Mouse (Mus musculus) layer of hippocampus, postnatal 14 days (tissue): ENCODE measurements around the gene Cldn14. TPM values are rescaled to one million over a fixed set of nuclear protein-coding genes. Genes with fewer than 3 reads are reported as not detected.
"Not testable (repeated sequence)": the region's sequence is repeated elsewhere in the genome, so short reads cannot be mapped to it uniquely, and the experiment has no call there.

ENCODE experiments used
- DNase-seq, 2 experiments: peaks; one replicate each; pipeline ENCODE4 v3.0.0; 2021 to 2022; ENCODE audit warnings: low spot score in 2 of 2, mixed read lengths in 1 of 2
- total RNA-seq, 2 experiments: library from RNA; stranded (reverse); gene quantifications; 2 replicates each; pipeline ENCODE4 v1.2.3; 2021

The Cldn14 gene
- total RNA-seq, 2 experiments from 2014 or later = 3.1 to 3.8 TPM

- no peak for DNase-seq
These were observed 1.5 kb upstream of the Cldn14 start for GRCm38 (mm10) chr16:94010156-94010555.

GRCm38 (mm10) chr16:94009356-94009755 is 719 bp upstream of the Cldn14 start:
- DNase-seq = no peak

DNA sequence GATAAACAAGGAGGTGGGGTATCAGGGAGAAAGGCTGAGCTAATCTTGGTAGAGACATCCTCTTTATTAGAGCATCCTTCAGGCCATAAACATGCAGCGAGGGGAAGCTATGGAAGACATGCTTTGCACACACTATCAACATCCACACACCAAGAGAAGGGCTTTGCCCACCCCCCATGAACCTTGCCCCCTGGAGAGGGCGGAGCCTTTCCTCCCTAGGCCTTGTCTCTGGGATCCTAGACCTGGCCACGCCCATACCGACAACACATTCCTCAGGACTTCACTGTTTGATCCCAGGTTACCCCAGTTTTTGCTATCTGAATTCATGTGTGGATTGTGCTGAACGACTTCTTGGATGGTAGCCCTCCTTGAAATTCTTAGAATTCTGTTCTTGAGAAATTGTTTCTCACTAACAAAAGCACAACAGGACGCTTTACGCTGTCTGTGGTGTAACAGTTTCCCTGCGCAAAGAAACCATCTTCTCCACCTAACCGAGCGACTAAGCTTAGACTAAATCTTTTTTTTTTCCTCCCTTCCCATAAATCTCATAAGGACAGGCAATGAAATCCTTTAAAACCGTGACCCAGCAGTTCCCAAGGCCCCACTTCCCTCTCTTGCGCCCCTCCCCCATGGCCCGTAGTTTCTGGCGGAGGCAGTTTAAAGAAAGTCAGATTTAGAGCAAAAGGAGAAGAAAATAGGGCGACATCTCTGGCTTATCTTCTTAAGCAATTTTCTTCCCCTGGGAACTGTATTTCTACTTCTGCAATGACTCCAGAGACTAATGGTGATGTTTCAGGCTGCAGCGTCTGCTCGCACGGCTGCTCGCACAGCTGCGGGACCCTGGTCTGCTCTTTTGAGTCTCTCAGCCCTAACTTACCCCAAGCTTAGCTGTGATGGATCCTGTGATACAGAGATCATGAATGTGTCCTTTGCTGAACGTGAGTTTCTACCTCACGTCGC is 1.7 kb downstream of the Cldn14 start:
- DNase-seq = no peak

- no peak for DNase-seq
These were observed 5.2 kb downstream of the Cldn14 start for GRCm38 (mm10) chr16:94003478-94003877.

- DNase-seq = no peak
These were observed 7.3 kb downstream of the Cldn14 start for GRCm38 (mm10) chr16:94001366-94001765.

DNA sequence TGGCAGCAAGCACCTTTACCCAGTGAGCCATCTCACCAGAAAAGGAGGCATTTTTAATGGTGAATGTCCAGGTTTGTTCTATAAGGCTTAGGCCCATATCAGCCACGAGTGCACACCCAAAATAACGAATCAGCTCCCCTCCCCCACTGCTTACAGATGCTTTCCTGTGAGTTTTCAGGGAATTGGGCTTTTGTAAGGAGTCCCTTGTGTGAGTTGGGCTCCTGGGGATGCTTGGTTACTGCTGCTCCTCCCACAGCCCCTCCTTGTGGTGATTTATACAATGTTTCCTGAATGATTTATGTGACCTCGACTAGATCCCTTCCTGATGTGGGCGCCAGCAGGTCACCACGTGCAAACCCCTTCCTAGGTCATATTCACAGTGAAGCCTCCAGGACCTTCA is 9.7 kb downstream of the Cldn14 start:
- no peak for DNase-seq

GRCm38 (mm10) chr16:93983576-93983975 is 25.1 kb downstream of the Cldn14 start:
- DNase-seq = peak in 1 of 2 experiments; percentile 37

DNA sequence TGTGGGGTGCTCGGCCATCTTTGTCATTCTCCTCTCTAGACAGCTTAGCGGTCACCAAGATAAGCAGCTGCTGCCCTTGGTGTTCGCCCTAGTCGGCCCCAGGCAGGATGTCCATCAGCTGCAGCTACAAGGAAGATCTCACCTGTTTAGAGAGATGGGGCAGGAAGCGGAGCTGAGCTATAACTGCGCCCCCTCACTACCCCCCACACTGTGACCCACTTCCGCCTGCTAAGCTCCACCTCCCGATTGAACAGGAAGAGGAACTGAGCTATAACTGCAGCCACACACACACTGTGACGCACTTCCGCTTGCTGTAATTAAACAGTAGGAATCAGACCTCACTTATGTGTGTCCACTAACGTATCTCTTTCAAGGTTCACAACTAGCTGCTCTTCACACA is 26.3 kb downstream of the Cldn14 start:
- DNase-seq = no peak

GRCm38 (mm10) chr16:93981190-93981841 is 27.3 kb downstream of the Cldn14 start:
- no peak for DNase-seq

GRCm38 (mm10) chr16:93980338-93980737 is 28.3 kb downstream of the Cldn14 start:
- DNase-seq = not testable (repeated sequence)

DNA sequence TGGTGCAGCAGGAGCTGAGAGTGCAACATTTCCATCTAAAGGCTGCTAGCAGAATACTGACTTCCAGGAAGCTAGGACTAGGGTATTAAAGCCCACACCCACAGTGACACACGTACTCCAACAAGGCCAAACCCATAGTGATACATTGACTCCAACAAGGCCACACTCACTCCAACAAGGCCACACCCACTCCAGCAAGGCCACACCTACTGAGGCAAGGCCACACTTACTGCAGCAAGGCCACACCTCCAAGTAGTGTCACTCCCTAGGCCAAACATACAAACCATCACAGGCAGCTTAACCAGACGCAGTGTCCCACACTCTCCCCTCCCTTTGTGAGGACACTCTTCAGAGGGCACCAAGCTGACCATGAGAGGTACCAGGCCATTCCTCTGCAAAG is 29.3 kb downstream of the Cldn14 start:
- no peak for DNase-seq

DNA sequence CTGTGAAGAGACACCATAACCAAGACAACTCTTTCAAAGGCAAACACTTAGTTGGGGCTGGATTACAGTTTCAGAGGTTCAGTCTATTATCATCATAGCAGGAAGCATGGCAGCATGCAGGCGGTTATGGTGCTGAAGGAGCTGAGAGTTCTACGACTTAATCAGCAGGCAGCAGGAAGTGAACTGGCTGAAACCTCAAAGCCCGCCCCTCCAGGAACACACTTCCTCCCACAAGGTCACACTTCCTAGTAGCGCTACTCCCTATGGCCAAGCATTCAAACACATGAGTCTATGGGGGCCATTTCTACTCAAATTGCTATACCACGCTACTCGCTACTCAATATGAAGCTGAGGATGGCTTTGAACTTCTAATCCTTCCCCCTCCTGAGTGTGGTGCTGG is 31.1 kb downstream of the Cldn14 start:
- no peak for DNase-seq

DNA sequence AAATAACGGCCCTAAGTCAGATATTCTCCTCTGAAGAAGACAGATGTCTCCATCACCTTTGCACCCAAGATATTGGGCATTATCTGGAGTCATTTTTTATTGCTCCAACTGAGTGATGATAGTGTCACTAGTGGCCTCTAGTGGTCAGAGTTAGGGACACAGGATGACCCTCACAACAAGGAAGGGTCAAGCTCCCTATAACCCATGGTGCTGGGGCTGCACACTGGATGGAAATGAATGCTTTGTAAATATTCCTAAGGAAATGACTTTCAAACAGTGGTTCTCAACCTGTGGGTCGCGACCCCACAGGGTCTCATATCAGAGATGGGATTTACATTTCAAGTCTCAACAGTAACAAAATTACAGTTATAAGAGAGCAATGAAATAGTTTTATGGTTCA is 31.7 kb downstream of the Cldn14 start:
- no peak for DNase-seq

DNA sequence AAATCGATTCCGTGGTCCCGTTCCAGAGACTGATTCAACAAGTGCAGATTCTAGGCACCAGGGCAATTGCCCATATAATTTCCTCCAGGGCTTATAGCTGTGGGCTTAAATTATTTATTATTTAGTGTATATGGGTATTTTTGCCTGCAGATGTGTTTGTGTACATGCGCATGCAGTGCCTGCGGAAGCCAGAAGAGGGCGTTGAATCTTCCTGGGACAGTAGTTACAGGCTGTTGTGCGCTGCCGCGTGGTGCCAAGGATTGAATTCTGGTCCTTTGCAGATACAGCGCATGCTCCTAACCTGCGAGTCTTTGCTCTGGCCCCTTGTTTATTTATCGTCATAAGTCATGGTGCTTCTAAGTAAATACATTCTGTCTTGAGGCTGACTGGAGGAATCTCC is 33.2 kb downstream of the Cldn14 start:
- DNase-seq = no peak

- DNase-seq = no peak
These were observed 34.4 kb downstream of the Cldn14 start for GRCm38 (mm10) chr16:93974278-93974677.

DNA sequence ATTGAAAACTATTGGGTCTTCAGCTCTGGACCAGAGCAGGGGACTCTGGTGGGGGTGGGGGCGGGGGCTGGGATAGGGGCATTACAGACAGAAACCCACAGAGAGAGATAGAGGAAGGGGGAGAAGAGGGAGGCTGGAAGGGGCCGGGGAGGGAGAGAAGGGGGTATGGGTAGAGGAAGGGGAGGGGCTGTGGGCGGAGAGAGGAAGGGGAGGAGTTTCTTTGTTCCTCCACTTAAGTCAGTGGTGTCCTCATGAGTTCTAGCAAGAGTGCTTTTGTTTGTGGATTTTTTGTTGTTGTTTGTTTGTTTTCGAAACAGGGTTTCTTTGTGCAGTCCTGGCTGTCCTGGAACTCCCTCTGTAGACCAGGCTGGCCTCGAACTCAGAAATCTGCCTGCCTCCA is 35.1 kb downstream of the Cldn14 start:
- no peak for DNase-seq

DNA sequence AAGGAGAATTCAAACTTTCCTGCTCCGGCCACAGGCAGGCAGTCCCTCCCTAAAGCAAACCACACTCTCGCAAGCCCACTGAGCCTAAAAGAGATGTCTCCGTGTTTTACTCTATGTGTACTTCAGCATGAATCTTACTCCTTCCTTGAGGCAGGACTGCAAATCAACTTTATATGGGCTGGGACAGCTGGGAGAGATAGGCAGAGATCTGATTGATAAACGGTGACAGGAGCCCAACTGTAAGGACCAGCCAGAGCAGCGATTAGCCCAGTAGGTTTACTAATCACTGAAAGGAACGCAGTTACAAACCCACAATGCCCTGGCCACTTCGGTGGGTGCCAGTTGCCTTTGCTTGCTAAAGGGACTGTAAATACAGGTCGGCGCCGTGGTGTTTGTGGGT is 35.5 kb downstream of the Cldn14 start:
- no peak for DNase-seq

DNA sequence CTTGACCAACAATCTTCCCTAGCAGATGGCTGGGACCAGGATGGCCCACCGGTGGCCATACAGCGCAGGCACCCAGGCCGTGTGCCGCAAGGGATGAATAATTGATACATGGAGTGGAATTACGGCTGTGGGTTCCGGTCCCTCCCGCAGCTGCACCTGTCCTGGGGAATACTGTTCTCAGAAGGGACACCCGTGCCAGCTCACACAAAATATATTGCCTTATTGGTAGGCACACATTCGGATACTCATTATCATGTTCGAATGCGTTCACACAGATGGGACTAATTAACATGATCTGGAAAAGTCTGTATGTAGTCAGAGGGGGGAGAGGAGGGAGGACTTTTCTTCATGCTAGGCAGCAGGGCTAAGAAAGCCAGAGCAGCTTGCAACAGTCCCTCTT is 37.6 kb downstream of the Cldn14 start:
- DNase-seq = peak in 1 of 2 experiments; percentile 37

DNA sequence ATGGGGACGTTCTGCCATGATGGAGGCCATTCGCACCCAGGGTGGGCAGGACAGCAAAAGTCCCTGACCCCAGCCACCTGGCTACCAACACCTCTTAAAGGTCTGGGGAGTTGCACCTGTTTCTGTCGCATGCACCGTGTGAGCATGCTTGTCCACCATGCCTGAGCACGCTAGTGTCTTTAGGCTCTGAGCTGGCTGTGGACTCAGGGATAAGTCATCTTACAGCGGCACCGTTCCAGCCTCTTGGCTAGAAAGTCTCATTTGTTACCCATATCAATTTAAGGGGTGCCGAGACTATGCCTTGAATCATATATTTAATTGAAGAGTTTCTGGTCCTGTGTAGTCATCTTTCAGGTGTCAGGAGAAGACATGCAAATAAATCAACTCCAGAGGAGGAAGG is 40.7 kb downstream of the Cldn14 start:
- no peak for DNase-seq

GRCm38 (mm10) chr16:93962283-93962682 is 46.4 kb downstream of the Cldn14 start:
- no peak for DNase-seq

DNA sequence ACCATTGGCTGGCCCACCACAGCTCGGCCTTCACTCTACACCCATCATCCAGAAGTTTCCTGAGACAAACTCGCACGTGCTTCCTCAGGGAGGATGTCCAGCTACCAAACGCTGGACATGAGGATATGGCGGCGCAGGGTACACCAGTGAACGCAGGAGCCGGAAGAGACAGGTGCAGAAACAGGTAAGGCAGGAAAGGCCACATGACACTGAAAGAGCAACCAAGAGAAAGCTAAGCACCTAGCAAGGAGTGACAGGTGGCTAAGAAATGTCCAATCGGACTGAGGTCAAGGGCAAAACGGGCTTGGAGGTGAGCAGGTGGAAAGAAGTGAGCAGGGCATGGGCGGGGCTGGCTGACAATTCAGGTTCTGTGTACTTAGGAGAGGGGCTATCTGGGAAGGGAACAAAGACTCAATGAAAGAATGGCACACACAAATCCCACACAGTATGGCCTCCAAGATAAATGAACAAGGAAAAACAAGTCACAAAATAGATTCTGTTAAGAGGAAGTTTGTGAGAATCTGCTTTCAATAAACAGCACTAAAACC is 47.5 kb downstream of the Cldn14 start:
- no peak for DNase-seq

DNA sequence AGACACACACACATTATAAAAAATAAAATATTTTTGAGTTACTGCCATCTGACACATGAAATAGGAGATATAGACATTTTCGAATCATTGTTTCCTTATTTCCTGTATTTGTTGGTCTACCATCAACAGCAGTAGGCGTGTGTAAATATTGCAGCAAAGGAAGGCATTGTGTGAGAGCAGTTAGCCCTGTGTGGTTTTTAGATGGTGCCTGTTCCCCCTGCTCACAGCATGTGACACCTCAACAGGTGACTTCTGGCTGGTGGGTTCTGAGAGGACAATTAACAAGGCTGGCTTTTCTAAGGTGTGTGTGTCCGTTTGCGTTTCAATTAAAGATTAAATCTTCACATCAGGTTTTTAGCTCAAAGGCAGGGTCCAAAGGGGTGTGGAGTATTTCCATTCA is 48.1 kb downstream of the Cldn14 start:
- no peak for DNase-seq
